Mouse (Mus musculus) layer of hippocampus, postnatal 25 days (tissue): ENCODE measurements around the gene Cpne6. TPM values are rescaled to one million over a fixed set of nuclear protein-coding genes. Genes with fewer than 3 reads are reported as not detected.

Source experiments
- DNase-seq, 2 experiments: peaks; one replicate each; pipeline ENCODE4 v3.0.0; 2022; ENCODE audit warnings: mixed read lengths in 2 of 2, low spot score in 1 of 2; ENCODE audit errors: extremely low spot score in 1 of 2
- total RNA-seq, 2 experiments: library from RNA; stranded (reverse); gene quantifications; 2 replicates each; pipeline ENCODE4 v1.2.3; 2021

The Cpne6 gene
- total RNA-seq: 100 to 1,000 TPM; 664 to 669 TPM

DNA sequence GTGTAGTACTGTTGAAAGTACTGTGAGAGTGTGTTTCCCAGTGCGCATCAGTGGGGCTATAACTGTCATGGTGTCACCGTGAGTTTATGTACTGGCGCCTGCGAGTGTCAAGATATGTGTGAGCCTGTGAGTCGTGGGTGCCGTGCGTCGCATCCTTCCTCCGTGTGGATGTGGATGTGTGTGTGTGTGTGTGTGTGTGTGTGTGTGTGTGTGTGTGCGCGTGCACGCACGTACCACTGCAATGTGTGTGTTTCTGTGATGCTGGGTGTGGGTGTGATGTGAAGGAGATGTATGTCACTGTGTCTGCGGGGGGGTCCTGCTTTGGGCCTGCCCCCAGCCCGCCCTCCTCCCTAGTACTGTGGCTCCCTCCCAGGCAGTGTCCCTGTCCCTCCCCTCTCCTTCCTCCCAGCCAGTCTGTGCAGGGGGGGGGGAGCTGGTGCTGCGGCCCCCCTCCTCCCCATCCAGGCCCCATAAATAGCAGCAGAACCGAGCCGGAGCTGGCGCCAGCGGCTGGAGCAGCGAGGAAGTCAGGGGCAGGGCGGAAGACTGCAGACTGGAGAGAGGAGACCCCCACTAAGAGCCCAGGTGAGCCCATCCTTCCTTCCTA is at the start of gene Cpne6:
Gene Cpne6, plus strand, starts transcription at position 321 of the 607 bp plus-strand sequence.
- DNase-seq: peak in 1 of 2 experiments; percentile 46

DNA sequence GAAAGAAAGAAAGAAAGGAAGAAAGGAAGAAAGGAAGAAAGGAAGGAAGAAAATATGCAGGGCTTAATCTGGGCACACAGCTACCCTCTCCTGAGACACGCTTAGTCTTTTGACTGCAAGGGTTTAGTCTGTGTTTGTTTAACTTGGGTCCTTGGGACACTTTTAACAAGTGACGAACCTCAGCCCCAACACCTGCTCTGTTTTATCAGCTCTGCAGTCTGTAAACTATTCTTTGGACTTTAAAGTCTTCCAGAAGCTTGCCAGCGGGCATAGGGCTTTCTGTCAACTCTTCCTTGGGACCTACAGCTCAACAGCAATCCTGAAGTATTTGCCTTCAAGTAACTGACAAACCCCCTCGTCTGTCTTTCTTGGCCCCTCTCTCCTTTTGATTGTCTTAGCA is 48.5 kb upstream of the Cpne6 start:
- no peak for DNase-seq

DNA sequence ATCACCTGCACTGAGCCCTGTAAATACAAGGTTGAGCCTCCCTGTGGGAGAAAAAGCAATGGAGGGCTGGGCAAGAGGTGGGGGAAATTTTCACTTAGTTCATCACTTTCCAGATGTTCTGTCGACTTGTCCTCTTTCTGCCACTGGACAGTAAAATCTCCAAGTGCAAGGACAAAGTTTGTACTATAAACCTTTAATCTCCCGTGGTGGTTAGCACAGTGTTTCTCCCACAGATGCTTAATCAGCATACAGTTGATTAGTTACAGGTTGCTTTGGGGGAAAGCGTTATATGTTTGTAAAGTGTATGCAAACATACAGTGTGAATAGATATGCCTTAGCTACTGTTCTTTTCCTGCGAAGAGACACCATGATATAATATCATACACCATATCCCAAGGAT is 43.8 kb upstream of the Cpne6 start:
- DNase-seq: no peak

DNA sequence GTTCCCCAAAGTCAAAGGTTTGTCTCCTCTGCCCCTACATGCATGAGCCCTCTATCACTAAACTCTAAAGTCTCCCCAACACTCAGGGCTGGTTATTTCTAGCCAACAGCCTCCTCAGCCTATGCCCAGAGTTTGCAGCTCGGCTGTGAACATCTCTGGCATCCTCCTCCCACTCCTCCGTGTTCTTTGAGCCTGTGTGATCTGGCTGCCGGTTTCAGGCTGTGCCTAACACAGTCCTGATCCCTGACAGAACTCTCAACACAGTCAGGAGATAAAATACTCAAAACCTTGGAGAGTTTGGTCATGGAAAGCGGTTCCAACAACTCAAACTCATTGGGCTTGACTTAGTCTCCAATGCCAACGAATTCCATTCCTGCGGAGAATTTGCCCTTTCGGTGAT is 43.1 kb upstream of the Cpne6 start:
- DNase-seq: no peak

- DNase-seq: no peak
Measured at GRCm38 (mm10) chr14:55468301-55468741, 41.9 kb upstream of the Cpne6 start.

DNA sequence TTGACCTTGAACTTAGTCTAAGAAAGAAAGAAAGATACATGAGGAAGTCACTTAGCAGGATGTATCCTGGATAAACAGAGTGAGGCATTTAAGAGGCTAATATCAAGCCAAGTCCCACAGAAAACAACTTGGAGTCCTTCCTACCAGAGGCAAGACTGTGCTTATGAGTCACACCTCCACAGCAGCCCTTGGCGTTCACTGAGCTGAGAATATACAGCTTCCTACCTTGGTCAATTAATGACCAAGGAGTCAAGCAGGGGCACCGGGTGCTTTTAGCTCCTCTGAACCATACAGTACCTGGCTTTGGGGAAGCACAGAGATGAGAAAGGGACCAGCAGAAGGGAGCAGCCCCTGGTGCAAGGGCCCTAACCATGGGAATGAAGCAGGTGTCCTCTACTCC is 41.2 kb upstream of the Cpne6 start:
- no peak for DNase-seq

- no peak for DNase-seq
Measured at GRCm38 (mm10) chr14:55469821-55470220, 40.4 kb upstream of the Cpne6 start.

- DNase-seq: no peak
Measured at GRCm38 (mm10) chr14:55470806-55471205, 39.4 kb upstream of the Cpne6 start.

DNA sequence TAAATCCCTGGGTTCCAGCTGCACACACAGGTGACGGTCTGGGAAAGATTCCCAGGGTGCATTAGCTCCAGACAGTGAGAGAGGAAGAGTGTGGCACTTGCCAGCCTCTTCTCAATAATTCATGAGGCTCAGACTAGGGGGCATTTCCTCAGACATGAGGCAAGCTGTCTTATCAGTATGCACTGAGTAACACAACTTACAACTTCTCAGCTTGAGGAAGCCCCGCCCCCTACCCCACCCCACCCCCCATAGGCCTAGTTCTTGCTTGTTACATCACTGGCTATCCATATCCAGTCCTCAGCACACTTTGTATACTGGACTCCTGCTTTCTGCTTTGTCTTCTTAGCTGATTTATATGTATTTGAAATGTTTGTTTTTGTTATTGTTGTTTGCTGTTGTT is 34.6 kb upstream of the Cpne6 start:
- DNase-seq: no peak

GRCm38 (mm10) chr14:55477421-55477820 is 32.8 kb upstream of the Cpne6 start:
- no peak for DNase-seq

GRCm38 (mm10) chr14:55477829-55478228 is 32.4 kb upstream of the Cpne6 start:
- no peak for DNase-seq

- DNase-seq: peak; percentile 49 to 67
Measured at GRCm38 (mm10) chr14:55478651-55479599, 31.3 kb upstream of the Cpne6 start, which contains the start of gene Dhrs4. Gene Dhrs4 (plus strand): TSS chr14:55478758.

DNA sequence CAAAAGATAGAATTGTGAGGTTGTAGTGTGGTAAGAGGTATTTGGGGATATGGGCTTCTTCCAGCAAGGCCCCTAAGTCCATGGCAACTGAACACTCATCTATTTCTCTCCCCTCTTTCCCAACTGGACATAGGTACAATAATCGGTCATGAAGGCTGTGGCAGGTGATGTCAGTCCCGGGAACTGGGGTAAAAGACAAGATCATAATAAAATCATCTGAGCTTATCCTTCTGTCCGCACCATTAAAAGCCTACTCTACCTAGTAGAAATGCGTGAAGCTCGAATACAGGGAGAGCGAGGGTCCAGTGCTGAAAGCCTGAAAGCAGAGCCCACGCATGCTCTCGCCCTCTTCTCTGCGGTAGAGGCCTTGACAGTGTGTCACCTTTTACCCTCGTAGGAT is 30.6 kb upstream of the Cpne6 start:
- no peak for DNase-seq

DNA sequence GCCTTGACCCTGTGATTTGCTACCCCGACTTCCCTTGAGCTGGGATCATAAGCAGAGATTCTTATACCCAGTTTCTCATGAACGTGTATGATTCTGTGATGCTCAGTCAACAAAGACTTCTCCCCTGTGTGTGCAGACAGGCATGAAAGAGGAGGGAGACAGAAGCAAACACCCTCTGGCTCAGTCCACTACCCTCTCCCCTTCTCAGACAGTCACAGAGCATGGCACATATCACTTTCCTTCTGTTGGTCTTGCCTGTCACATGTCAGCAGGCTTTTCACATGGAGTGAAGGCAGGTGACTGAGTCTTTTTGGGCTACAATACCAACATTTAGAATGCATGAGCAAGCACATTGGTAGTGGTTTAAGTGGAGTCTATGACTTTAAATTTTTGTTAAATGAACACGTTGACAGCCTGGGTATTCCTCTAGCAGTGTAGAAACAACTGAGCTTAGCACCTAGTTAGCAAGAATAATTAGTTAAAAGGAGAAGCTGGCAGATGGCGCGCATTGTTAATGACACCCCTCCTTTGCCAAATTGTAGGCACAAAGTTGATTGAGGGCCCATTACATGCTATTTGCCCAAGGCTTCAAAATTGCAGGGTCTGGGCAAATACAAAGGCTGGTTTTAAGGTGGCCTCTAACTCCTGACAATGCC is 25.7 kb upstream of the Cpne6 start:
- DNase-seq: no peak

DNA sequence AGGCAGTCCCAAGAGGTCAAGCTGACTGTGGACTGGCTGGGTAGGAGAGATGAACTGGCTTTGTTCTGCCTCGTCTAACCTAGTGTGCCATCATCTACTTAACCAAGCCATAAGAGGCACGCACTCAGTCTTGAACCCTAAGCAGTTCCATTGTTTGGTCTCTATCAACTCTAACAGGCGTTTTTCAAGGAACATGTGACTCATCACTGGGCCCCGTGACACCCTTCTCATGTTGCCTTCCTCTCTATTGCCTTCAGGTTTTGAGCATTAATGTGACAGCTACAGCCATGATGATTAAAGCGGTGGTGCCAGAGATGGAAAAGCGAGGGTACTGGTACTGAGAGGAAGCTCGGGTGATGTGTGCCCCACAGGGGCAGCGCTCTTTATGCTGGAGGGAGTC is 23.4 kb upstream of the Cpne6 start:
- no peak for DNase-seq

DNA sequence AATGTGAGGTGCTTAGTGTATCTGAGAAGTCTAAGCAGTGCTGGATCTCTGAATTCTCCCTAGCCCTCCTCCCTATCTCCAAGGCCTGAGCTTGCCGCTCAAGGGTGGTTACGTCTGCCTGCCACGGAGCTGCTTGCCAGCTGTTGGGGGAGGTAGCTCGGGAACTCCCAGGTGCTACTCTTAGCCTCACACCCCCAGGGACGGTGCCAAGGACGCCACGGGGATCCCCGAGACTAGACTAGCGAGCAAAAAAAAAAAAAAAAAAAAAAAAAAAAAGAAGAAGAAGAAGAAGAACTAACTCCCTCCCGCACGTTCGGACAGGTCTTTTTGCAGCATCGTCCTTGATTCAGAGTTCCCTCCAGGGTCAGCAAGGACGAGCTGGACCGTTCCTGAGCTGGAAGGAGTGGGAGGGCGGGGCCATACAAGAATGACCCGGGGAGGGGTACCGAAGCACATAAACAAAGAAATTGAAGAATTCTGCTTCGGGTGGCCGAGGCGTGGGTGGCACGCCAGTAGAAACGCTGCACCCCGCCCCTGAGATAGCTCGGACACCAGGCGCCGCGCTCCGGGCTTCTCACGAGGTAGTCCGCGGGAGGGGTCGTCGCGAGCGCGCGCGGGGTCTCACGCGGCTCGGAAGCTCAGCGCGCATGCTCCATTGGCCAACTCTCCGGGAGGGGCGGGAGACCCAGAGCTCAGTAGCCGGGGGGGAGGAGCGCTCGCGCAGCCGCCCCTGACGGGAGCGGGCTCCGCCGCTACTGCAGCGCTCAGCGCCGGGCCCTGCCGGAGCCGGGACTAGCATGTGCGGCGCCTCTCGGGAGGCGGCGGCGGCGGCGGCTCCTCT is 19.7 kb upstream of the Cpne6 start, which contains the start of gene Carmil3:
Gene Carmil3, plus strand, starts transcription at position 291 of the 841 bp plus-strand sequence.
- DNase-seq: peak; percentile 71 to 72

DNA sequence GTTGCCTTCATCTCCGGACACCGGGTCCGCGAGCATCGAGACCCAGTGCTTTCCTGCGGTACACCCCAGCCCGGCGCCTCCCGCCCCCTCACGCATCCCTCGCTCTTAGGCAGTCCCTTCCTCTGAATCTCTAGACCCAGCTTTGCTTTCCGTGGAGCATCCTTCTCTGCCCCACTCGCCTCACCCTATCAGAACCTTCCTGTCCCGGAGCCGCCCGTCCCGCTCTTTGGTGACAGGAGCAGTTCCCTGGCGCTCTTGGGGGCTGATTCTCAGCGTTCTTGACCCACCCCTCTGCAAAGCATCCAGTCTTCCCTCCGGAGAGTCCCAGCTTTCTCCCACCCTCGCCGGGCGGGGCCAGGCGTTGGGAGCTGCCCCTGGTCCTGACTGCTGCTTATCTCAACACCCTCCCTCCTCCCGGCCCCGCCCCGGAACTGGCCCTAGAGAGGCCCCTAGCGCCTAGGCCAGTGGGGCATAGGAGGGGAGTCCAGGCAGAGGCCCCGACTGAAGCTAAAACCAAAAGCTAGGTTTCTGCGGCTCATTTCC is 18.9 kb upstream of the Cpne6 start:
- DNase-seq: peak; percentile 42 to 58

- no peak for DNase-seq
Measured at GRCm38 (mm10) chr14:55492103-55492502, 18.1 kb upstream of the Cpne6 start.

GRCm38 (mm10) chr14:55495509-55496240 is 14.6 kb upstream of the Cpne6 start:
- no peak for DNase-seq
